Mouse (Mus musculus) layer of hippocampus, adult 9-10 months (tissue): ENCODE measurements around the gene Ngly1.

Experiments used
- DNase-seq: peaks from one replicate; pipeline ENCODE4 v3.0.0; 2022; ENCODE audit warnings: low spot score

Gene Ngly1

DNA sequence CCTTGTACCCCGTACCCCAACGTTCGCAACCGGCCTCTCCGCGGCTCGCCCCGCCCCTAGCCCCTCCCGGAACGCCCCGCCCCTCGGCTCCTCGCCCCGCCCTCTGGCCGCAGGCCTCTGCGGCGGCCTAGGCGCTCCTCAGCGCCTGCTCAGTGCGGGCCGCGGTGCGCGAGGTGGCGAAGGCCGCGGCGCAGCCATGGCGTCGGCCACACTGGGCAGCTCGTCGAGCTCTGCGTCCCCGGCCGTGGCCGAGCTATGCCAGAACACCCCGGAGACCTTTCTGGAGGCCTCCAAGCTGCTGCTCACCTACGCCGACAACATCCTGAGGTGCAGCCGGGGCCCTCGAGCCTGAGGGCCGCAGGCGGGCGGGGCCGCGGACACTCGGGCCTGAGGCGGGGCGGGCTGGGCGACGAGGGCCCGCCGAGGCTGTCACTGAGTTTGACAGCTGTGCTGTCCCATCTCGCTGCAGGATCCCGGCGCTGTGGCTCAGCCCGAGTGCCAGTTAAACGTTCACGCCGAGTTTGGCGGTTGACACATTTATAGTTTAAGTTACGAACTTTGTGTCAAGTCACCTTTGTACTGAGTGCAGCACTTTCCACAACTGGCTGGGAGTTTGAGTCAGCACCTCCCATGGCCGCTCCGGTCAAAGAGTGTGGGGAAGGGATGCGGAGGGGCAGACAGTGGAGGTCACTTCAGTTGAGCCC, at the start of gene Ngly1, which contains the start of gene Oxsm:
Gene Ngly1 (plus strand): TSS at position 110 of the 704 bp plus-strand sequence.
Gene Oxsm (minus strand): TSS at position 638 of the 704 bp plus-strand sequence.
- peak; percentile 42 for DNase-seq

DNA sequence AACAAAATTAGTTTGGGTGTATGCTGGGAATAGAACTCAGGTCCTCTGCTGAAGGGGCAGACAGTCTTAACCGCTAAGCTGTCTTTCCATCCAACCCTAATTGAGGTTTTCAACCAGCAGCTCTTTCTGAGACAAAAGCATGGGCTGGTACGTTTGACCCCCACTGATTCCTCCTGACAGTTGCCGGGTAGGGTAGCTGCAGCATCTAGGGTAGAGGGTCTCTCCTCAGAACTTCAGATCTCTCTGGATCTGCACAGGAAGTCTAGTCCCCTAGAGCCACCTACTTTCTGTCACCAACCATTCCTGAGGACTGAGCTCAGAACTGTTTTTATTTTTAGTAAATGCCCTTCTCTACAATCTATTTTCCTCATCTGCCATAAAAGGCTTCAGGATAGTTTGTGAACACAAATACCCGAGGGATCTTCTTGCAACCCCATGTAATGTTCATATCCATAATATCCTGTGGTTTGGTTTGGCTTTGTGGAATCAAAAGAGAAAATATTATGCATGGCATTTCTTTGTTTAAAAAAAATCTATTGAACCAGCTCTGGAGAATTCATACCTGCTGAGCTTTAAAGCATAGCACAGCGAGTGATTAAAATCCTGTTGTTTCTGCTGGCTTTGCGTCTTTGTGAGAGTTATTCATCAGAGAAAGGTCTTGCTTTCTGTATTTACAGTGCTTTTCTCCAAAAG, 48.7 kb upstream of the Ngly1 start:
- no peak for DNase-seq

DNA sequence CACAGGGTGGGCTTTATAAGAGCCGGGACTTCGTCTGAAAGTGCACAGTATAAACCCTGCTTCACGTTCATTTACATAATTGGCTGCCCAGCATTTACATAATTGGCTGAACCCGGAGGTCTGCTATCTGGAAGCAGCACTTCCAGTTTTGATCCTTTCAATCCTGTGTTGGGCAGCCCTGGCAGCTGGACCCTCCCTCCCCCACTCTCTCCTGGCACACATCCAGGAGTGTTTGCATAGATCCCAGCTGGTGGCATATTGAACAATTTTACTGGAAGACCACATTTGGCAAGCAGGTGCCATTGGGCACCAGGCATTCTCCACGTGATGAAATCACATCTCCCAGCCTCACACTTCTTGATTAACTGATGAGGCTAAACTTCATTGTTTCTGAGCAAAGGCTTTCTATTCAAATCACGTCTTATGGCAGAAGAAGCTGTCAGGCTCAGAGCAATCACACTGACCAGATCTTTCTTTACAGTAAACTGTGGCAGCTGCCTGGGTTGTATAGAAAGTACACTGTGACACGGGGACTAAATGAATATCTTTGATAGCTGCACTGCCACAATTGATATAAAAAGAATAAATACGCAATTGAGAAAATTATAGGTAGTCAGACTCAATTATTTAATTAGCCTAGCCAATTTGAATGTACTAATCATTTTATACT, 48.0 kb upstream of the Ngly1 start:
- DNase-seq, result peak; percentile 52

DNA sequence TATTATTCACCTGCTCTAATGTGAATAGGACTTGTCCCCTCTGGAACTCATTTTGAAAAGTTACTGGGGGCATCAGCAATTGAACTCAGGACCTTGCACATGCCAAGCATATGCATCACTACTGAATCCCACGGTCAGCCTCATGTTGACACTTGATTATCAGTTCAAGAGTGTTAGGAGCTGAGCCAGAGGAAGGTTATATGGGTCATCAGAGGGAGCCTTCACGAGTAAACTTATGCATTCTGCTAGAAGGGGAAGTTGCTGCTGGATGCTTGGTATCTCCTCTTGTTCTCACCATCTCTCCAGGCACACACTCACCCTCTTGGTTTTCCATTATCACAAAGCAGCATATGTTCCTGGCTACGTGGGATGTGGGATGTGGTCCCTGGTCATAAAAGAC, 47.4 kb upstream of the Ngly1 start:
- no peak for DNase-seq

DNA sequence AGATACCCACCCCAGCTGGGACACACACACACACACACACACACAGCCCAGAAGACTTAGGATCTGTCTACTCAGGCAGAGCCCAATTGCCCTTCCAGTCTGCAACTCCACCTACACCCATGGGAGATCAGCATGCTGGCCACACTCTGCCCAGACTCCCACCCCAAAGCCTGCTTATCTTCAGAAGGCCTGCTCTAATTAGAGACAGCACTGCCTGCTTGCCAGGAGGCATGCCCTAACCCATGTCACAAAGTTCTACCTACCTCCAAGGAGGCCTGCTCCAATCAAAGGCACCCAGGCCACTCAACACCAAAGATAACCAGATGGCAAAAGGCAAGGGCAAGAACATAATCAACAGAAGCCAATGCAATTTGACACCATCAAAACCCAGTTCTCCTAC, 41.4 kb upstream of the Ngly1 start:
- no peak for DNase-seq

DNA sequence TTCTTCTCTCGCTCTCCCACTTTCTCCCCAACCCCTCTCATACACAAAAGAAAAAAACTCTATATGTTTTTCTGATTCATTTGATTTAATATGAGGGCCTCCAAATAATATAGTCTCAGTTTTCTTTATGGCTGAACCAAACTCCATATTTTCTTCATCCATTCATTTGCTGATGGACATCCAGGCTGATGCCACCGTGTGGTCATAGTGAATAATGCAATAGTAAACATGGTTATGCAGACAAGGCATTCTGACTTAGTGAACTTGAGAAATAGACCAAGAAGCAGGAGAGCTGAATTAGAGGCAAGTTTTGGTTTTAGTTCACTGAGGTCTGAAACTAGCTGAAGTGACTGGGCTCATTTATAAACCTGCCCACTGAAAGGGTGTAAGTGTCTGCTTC, 30.1 kb upstream of the Ngly1 start:
- DNase-seq, result no peak

DNA sequence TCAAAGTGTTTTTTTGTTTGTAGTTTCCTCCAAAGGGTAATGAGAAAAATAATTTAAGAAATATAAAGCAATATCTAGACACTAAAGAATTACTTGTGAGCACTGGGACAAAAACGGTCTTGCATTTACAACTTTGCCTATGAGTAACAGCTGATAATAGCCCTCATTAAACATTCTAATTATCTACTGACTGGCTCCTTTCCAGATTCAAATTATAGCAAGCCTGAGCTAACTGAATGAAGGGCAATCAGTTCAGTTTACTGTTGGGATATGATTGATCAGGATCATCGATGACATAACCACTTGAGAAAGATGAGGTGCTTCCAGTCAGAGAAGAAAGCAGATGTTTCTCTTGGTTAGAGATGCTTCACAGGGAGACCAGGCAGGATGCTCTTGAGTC, 19.7 kb upstream of the Ngly1 start:
- DNase-seq, result no peak

DNA sequence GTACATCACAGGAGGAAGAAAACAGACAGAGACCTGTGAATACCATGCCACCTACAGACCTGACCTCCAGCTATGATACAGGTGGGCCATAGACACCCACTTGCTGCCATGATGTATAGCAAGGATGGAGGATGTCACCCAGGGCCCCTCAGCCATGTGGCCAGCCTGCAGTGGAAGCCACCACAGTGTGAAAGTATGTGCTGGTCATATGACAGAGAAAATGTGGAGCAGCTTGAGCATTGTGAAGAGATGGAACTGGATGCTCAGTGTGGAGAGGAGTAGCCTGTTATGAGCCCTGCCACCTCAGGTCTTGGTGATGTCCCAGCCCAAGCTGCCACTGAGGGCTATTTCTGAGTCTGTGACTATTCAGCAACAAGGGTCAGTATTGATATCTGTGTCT, 18.5 kb upstream of the Ngly1 start:
- no peak for DNase-seq

DNA sequence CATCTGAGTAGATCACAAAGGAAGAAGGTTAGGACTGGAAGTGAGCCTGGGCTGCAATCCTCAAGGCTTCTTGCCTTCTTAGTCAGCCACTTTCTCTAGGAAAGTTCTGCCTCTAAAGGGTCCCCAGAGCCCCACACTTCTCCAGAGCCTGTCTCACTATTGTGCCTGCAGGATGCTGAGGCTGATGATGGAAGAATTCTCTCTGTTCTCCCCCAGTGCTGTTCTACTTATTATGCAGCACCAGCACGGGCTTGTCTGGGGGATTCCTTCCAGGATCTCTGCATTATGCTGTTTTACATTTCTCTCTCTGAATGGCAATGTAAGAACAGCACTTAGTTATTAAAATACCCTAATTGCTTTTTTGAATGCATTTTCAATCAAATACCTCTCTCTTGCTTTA, 15.6 kb upstream of the Ngly1 start:
- no peak for DNase-seq

DNA sequence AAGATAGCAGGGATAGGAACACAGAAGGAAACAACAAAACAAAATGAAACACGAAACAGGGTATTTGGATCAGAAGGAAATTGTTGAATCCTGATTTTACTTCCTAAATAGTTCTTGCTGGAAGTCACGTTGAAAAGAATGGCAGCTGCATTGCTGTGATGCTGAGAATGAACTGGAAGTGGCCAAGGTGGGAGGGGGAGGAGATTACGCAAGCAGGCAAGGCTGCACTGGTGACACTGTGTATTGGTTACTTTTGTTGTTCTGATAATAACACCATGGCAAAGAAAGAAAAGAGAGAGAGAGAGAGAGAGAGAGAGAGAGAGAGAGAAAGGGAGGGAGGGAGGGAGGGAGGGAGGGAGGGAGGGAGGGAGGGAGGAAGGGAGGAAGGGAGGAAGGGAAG, 12.6 kb upstream of the Ngly1 start:
- DNase-seq, result no peak

DNA sequence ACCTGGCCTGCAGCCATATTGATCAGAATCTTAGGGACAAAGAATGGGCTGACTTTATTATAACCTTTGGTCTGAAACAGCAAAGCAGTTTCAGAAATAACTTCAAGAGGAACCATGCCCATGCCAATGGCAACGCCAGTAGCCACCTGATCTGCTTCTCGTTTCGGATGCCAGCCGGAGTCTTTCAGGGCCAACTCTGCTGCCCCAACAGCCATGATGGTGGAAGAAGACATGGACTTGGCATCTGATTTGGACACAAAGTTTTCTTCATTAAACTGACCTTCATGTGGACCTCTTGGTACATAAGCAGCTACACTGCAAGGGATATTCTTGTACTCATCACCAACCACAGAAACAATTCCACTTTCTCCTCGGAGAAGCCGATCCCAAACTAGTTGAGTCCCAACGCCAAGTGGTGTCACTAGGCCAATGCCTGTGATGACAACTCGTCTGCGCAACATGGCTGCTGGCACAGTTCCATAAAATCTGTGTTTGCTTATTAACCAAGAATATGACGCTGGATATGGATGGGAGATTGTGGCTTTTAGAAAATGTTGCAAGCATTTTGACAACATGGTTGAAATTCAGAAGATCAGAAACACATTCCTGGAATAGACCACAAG, 6.8 kb upstream of the Ngly1 start:
- no peak for DNase-seq

DNA sequence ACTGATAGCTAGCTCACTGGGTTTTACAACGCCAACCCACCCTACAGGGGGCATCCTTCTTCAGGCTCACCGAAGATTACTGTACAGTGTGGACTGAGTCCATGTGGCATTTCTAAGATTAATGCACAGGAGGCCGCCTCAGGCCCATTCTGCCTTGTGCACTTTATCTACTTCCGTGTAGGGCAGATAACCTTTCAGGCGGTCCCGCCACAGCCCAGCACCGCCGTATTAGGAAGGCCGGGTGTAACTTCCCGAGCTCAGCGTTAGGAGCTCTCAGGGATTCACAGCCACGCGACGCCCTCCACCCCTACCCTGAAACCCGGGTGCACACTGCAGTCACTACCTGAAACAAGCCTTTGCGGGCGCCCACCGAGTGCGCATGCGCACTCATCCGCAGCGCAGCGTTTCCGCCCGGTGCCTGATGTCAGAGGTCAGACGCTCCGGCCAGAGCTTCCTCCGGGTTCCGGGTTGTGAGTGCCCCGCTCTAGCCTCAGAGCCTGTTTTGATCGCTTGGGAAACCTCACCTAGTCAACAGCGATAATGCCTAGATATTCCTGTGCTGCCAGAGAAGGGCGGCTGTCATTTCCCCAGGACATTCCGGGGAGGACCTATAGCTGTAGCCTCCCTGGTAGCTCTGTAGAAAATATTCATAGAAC, 6.0 kb upstream of the Ngly1 start:
- peak; percentile 87 for DNase-seq

DNA sequence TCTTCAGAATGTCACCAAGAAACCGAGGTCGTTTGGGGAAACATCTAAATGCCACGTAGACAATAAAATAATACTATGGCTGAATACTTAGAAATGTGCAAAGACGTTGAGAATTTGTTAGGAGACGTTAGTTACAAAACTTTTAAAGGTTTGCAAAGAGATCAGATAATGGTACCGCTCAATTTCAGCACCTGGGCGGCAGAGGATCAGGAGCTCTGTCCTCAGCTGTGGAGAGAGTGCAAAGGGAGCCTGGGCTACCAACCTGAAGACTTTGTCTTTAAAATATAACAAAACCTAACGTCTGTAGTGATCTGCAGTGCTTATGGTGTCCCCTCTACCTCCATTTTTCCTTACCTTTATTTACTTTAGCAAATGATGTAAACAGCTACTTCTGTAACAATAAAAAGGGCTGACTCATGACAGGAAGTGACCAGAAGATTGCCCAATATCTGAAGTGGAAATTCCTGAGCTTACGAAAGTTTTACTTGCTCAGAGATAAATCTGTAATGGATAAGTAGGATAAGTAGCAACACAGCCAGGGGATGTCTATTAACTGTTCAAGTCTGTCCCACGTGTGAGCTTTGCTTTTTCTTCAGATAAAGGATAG, 5.4 kb upstream of the Ngly1 start:
- DNase-seq, result no peak

DNA sequence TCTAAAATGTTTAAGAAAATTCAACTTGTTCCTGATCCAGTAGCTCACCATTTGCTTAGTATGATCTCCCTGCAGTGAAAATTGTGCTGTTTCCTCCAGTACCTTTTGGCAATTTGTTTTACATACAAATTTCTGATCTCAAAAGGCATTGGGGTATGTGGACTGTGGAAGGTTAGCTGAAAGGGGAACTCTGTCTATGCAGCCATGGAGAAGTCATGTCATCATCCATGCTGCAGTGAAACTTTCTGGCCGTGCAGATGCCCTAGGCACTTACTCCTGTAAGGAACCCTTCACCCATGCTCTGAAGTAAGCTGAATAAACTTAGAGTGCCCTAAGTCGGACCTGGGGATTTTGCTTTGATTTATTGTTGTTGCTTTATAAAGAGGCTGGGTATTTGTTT, 4.7 kb upstream of the Ngly1 start:
- DNase-seq, result no peak

DNA sequence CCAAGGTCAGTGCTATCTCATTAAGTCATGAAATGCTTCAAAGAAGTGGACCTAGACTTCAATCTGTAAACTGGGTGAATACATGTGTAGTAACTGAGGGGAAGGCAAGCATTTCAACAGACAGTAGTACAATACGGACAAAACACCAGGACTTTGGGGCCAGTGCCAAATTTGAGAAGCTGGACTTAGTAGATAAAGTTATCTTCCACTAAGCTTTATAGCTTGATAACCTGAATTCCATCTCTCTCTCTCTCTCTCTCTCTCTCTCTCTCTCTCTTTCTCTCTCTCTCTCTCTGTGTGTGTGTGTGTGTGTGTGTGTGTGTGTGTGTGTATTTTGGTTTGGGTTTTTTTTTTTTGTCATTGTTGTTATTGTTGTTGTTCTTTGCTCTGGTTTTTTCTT, 4.0 kb upstream of the Ngly1 start:
- DNase-seq, result no peak

DNA sequence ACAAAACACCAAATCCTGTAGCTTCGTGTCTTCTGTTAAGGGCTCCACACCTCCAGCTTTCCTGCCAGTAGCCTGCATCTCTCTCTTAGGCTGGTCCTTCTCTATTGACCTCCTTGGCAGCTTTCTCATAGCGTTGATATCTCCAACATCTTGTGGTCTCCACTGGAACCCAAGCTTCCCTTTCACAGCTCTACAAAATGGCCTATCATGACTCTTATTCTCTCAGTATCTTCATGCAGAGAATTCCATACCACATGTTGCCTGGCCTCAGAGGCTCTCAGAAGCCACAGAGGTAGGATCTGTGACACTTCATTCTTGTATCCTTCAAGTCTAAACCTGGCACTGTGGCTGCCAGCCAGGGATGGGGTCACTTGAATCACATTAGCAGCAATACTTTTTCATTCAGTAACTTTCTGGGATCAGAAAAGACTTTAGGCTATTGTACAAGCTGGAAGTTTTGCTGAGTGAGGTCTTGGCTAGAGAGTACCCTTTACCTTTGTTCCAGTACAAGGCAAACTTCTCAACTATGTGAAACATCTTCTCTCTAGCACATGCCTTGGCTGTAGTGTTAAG, 2.7 kb upstream of the Ngly1 start:
- DNase-seq, result no peak

DNA sequence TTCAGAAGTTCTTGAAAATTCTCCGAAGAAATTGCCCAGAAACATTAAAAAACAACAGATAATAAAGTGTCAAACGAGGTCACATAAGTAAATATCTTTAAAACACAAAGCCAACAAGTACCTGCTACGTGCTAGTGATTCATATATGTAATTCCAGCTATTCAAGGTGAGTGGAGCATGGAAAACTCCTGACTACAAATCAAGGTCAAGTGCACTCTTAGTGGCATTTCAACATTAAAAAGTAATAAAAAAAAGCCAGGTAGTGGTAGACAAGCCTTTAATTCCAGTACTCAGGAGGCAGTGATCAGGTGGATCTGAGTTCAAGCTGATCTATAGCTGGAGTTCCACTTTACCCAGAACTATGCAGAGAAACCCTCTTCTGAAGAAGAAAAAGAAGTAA, 945 bp upstream of the Ngly1 start:
- DNase-seq, result no peak

DNA sequence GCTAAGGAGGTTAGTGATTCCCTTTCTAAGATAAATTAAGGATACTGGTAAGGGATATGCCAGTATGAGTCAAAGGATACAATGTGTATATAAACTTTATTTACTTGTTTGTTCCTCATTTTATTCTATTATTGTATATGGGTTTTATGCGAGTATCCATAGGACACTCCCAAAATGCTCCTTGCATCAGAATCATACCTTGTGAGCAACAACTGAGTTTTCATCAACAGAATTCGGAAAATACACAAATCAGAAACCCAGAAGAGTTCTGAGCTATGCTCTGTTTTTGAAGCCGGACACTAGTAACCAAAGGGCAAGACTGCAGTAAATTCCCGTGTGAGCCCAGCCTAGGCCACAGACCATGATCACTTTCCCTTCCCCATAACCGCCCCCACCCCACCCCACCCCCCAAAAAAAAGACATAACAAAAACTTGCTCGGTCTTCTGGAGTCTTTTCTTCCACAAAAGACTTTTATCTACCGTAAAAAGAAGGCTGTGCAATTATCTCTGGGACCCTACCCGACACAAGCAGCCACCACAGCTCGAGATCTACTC, 400 bp upstream of the Ngly1 start:
- DNase-seq, result no peak

DNA sequence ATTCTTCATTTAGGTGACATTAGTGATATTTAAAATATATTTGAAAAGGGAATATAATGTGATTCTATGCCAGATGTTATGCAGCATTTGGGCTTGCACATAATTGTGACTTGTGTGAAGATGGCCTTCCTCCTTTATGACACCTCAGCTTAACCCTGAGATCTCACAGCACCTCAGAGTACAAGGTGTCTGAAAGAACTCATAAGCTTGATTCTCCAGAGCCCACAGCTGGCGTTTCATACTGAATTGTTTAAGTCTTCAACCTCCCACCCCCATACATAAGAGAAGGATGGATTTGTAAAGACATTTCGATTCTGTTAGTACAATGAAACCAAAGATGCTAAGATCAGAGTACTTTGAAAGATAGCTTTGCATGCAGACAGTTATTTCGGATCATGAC, 1.0 kb downstream of the Ngly1 start:
- no peak for DNase-seq

DNA sequence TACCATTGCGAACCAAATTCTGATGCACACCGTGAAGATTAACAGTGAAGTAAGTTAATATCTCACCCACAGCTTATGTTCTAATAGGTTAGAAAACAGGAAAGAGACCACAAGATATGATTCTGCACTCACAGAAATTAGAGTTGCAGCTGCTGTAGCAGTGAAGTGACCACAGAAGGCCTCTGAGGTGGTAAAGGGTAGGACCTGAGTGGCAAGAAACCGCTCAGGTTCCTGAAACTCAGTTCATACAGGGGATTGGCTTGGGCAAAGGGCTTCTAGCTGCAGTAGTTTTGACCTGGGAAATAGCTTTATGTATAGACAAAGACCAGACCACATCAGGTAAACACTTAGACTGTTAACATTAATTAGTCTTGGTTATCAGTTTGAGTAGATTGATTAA, 6.7 kb downstream of the Ngly1 start:
- no peak for DNase-seq

DNA sequence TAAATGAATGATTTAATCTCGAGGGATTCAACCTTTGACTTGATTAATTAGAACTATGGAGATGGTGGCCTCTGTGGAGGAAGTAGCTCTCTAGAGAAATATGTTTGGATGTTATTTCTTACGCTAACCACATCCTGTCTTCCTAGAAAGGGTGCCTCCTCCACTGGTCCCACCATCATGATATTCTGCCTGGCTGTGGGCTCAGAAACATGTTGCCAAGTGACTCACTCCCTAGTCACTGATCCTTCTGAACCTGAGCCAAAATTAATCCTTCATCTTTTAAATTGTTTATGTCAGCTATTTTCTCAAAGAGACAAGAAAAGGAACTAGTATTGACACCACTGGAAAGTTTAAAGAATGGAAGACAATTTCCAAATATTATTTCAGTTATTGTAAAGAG, 7.1 kb downstream of the Ngly1 start:
- DNase-seq, result no peak
